Comparison of ENCODE assay signal across 8 mouse cellular contexts in genomic region chr4:155178274-155178673, GRCm38 (mm10). TPM values are rescaled to one million over a fixed set of nuclear protein-coding genes. Genes with fewer than 3 reads are reported as not detected.
A peak's percentile ranks its signal among the peaks of the same experiment; 100 is the strongest.
DNase-seq lines count a peak whose midpoint lies in the region; ATAC-seq lines count a peak whose summit lies in the region.

No protein-coding gene starts in this region.

- ATAC-seq in frontal cortex, adult (ENCODE audit: low TSS enrichment): peak; percentile 47
- ATAC-seq in liver, embryonic 16.5 days (ENCODE audit: low read depth): 0 out of 2 replicates have a peak, but pooled peaks have one; percentile 42

- H3K4me1 ChIP-seq in liver, embryonic 16.5 days (ENCODE audit: control insufficient read depth, low read depth, low read length): peaks cover 35% of the 10 kb centered on the region

- DNase-seq in frontal cortex, postnatal 10 days (ENCODE audit: low spot score in 2 of 2): no peak
- DNase-seq in embryo, embryonic 10 days (ENCODE audit: low spot score): peak; percentile 63
- peak; percentile 85 to 88 for DNase-seq in heart, adult 9 months (ENCODE audit: low spot score in 2 of 2)
- DNase-seq in kidney, adult 18-20 months: peak; percentile 58
- peak; percentile 67 to 75 for DNase-seq in natural killer cell, adult 2 months (ENCODE audit: low spot score in 2 of 2)
- DNase-seq in thymus, postnatal 10 days (ENCODE audit: low spot score in 2 of 2): peak; percentile 62 to 66

- H3K27me3 ChIP-seq in liver, embryonic 16.5 days (ENCODE audit: control insufficient read depth, insufficient read depth, low read depth, low read length): no peaks in the 10 kb centered on the region

- no peaks in the 10 kb centered on the region; the same call in 1 of the 2 replicates for H3K36me3 ChIP-seq in liver, embryonic 16.5 days (ENCODE audit: control insufficient read depth, insufficient read depth)

- H3K9me3 ChIP-seq in liver, embryonic 16.5 days (replicated peaks; ENCODE audit: control insufficient read depth, low read length): no peaks in the 10 kb centered on the region

- peak overlapping the region; percentile 56 for H3K27ac ChIP-seq in liver, embryonic 16.5 days (ENCODE audit: low read length)

- WGBS in liver, embryonic 16.5 days (ENCODE audit: insufficient replicate concordance): 8% methylated on average over 6 of the region's 6 CpGs

- no peak overlapping the region; the same call in 1 of the 2 replicates for H3K9ac ChIP-seq in liver, embryonic 16.5 days (ENCODE audit: low read depth, low read length)

- H3K4me3 ChIP-seq in liver, embryonic 16.5 days (ENCODE audit: low read depth, low read length): no peak overlapping the region

- H3K4me2 ChIP-seq in liver, embryonic 16.5 days (ENCODE audit: low read depth, low read length): no peak overlapping the region

RNA-seq across cellular contexts. Expression of gene Ski, which starts 44.1 kb away (rescaled TPM):
- 2.4 and 2.5 TPM in 2 replicates for polyA plus RNA-seq in liver, embryonic 16.5 days (2015; fragmentation: Nextera tagmentation; extraction: Ambion mirVana)

Comparison
In these comparisons a context has a peak if more than half of its experiments do, and no peak if none do; other contexts are left out.
1. DNase-seq: peak in embryo, embryonic 10 days (single experiment), heart, adult 9 months (2 of 2), kidney, adult 18-20 months (single experiment), natural killer cell, adult 2 months (2 of 2) and thymus, postnatal 10 days (2 of 2); none in frontal cortex, postnatal 10 days (0 of 2).